Mouse (Mus musculus) kidney, postnatal 36 days (tissue): ENCODE results near the gene Pak1ip1.

Experiments
- DNase-seq, 2 experiments: peaks; one replicate each; pipeline ENCODE4 v3.0.0; 2021 to 2022; ENCODE audit warnings: mixed read lengths in 2 of 2

The Pak1ip1 gene

GRCm38 (mm10) chr13:41008271-41008670 is 7.4 kb downstream of the Pak1ip1 start:
- DNase-seq, result peak; percentile 35 to 41

GRCm38 (mm10) chr13:41008946-41009345 is 8.1 kb downstream of the Pak1ip1 start:
- DNase-seq, result peak in 1 of 2 experiments; percentile 15

- peak; percentile 97 to 98 for DNase-seq
These were observed 15.2 kb downstream of the Pak1ip1 start, which contains the start of gene Tmem14c for GRCm38 (mm10) chr13:41015829-41016634. Gene Tmem14c (plus strand): TSS chr13:41016292.

GRCm38 (mm10) chr13:41016797-41017405 is 16.1 kb downstream of the Pak1ip1 start:
- peak; percentile 21 to 35 for DNase-seq

GRCm38 (mm10) chr13:41017832-41018231 is 17.0 kb downstream of the Pak1ip1 start:
- no peak for DNase-seq

GRCm38 (mm10) chr13:41018236-41018635 is 17.4 kb downstream of the Pak1ip1 start:
- DNase-seq, result no peak

- DNase-seq, result no peak
These were observed 18.2 kb downstream of the Pak1ip1 start for GRCm38 (mm10) chr13:41018756-41019591.

- DNase-seq, result no peak
These were observed 19.7 kb downstream of the Pak1ip1 start for GRCm38 (mm10) chr13:41020494-41020893.

- no peak for DNase-seq
These were observed 20.8 kb downstream of the Pak1ip1 start for GRCm38 (mm10) chr13:41021607-41022006.

GRCm38 (mm10) chr13:41022099-41022498 is 21.3 kb downstream of the Pak1ip1 start:
- DNase-seq, result no peak

GRCm38 (mm10) chr13:41030098-41030497 is 29.3 kb downstream of the Pak1ip1 start:
- no peak for DNase-seq

- DNase-seq, result no peak
These were observed 41.7 kb downstream of the Pak1ip1 start for GRCm38 (mm10) chr13:41042511-41042910.

GRCm38 (mm10) chr13:41045901-41046300 is 45.1 kb downstream of the Pak1ip1 start:
- DNase-seq, result no peak

GRCm38 (mm10) chr13:41047280-41047679 is 46.5 kb downstream of the Pak1ip1 start:
- DNase-seq, result no peak

- no peak for DNase-seq
These were observed 51.1 kb downstream of the Pak1ip1 start for GRCm38 (mm10) chr13:41051965-41052364.
